Mouse (Mus musculus) ES-E14 (cell line): Measurements from ENCODE around the gene Hk1. TPM values are rescaled to one million over a fixed set of nuclear protein-coding genes. Genes with fewer than 3 reads are reported as not detected.

Experiments
- DNase-seq: peaks from one replicate; pipeline ENCODE4 v3.0.0-alpha.2; 2013; ENCODE audit warnings: low read depth, low spot score
- H3K27ac ChIP-seq: 2 replicates; pipeline ENCODE4 v1.5.1; 2012; ENCODE audit warnings: low read depth, mild to moderate bottlenecking, low read length, moderate library complexity, mixed read lengths; ENCODE audit not compliant: poor library complexity, insufficient read depth, severe bottlenecking
- H3K36me3 ChIP-seq: 2 replicates; pipeline ENCODE4 v1.6.1; 2012; ENCODE audit warnings: mild to moderate bottlenecking, low read length, moderate library complexity, mixed read lengths; ENCODE audit not compliant: control insufficient read depth, poor library complexity, insufficient read depth, severe bottlenecking
- H3K4me1 ChIP-seq, 2 experiments: fragments of 150-350 bp in 1 of 2; sonication (generic) in 1 of 2; 2 replicates each; pipeline ENCODE4 v1.6.1; 2012; ENCODE audit warnings: low read length in 2 of 2, mild to moderate bottlenecking in 1 of 2, mixed read lengths in 1 of 2; ENCODE audit not compliant: control insufficient read depth in 2 of 2, insufficient read depth in 2 of 2, poor library complexity in 1 of 2
- H3K4me3 ChIP-seq, 2 experiments: fragments of 150-350 bp in 1 of 2; sonication (generic) in 1 of 2; 2 replicates each; pipeline ENCODE4 v1.5.1; 2012; ENCODE audit warnings: low read length in 2 of 2, low read depth in 1 of 2, mild to moderate bottlenecking in 1 of 2, mixed read lengths in 1 of 2; ENCODE audit not compliant: insufficient read depth in 1 of 2, poor library complexity in 1 of 2, severe bottlenecking in 1 of 2
- H3K9ac ChIP-seq: 2 replicates; pipeline ENCODE4 v1.6.1; 2012; ENCODE audit warnings: low read depth, mild to moderate bottlenecking, low read length, mixed read lengths; ENCODE audit not compliant: poor library complexity, insufficient read depth, severe bottlenecking
- H3K9me3 ChIP-seq: fragments of 150-350 bp; sonication (generic); 2 replicates; pipeline ENCODE4 v1.6.1; 2012; ENCODE audit warnings: low read depth, mild to moderate bottlenecking, low read length; ENCODE audit not compliant: control insufficient read depth, insufficient read depth
- CHD2 ChIP-seq: IDR thresholded peaks from 2 replicates; pipeline ENCODE4 v1.6.1; 2014; ENCODE audit warnings: mild to moderate bottlenecking, low read depth, low read length, inconsistent platforms
- HCFC1 ChIP-seq: IDR thresholded peaks from 2 replicates; pipeline ENCODE4 v1.6.1; 2012; ENCODE audit warnings: low read length, inconsistent platforms, borderline replicate concordance; ENCODE audit not compliant: insufficient read depth
- MAFK ChIP-seq: IDR thresholded peaks from 2 replicates; pipeline ENCODE4 v1.6.1; 2014; ENCODE audit warnings: mild to moderate bottlenecking, low read depth, low read length, inconsistent platforms; ENCODE audit not compliant: insufficient read depth
- ZC3H11A ChIP-seq: IDR thresholded peaks from 2 replicates; pipeline ENCODE4 v1.6.1; 2012; ENCODE audit warnings: low read depth, mild to moderate bottlenecking, inconsistent platforms, low read length, borderline replicate concordance
- ZNF384 ChIP-seq: IDR thresholded peaks from 2 replicates; pipeline ENCODE4 v1.6.1; 2012; ENCODE audit warnings: low read depth, low read length, inconsistent platforms
- in situ Hi-C, 2 experiments: fragments of 600-800 bp; cut with MboI; formaldehyde crosslinking; loops; one replicate each; pipeline ENCODE4 v1.15.1; 2025; ENCODE audit warnings: low sequenced_read_pairs in 2 of 2, inconsistent platforms in 1 of 2; ENCODE audit not compliant: unreplicated experiment in 2 of 2
- total RNA-seq: library from RNA; depleted of rRNA; stranded (reverse); fragments of 300-350 nt; gene quantifications from 2 replicates; pipeline ENCODE4 v1.2.3, GENCODE M21; 2012

The Hk1 gene
- total RNA-seq, 1 experiment, result 18.8 TPM

- TF ChIP-seq MAFK (no peak), HCFC1 (no peak), ZC3H11A (no peak), CHD2 (no peak), ZNF384 (no peak)
- no peak for DNase-seq
- in situ Hi-C loops, result no loop called here
- Histone ChIP-seq H3K36me3 (no peaks in the 10 kb centered on the region), H3K9ac (no peak overlapping the region; the same call in 1 of the 2 replicates), H3K4me3 (no peak overlapping the region), H3K4me1 (peaks cover 0 to 51% of the 10 kb centered on the region in 2 experiments; a peak in 2 of 4 replicates), H3K9me3 (no peaks in the 10 kb centered on the region), H3K27ac (no peak overlapping the region)
These were observed 49.9 kb downstream of the Hk1 start for GRCm38 (mm10) chr10:62329846-62330245.

GRCm38 (mm10) chr10:62328886-62329412 lies 50.8 kb downstream of the Hk1 start:
- Histone ChIP-seq H3K4me3 (no peak overlapping the region), H3K4me1 (peaks cover 0 to 48% of the 10 kb centered on the region in 2 experiments; a peak in 2 of 4 replicates), H3K36me3 (no peaks in the 10 kb centered on the region), H3K9ac (no peak overlapping the region), H3K27ac (0 out of 2 replicates have a peak overlapping the region, but pooled peaks have one; percentile 34), H3K9me3 (no peaks in the 10 kb centered on the region)
- DNase-seq, result no peak
- in situ Hi-C loops, result no loop called here
- no peak for TF ChIP-seq CHD2
- no peak for TF ChIP-seq HCFC1

GRCm38 (mm10) chr10:62327572-62328317 lies 52.0 kb downstream of the Hk1 start:
- no peaks in the 10 kb centered on the region for H3K9me3 ChIP-seq
- peak overlapping the region; percentile 21; the same call in 1 of the 2 replicates for H3K9ac ChIP-seq
- H3K36me3 ChIP-seq, result no peaks in the 10 kb centered on the region
- peaks cover 0 to 47% of the 10 kb centered on the region in 2 experiments; a peak in 2 of 4 replicates for H3K4me1 ChIP-seq
- TF ChIP-seq MAFK, result no peak
- no peak for TF ChIP-seq CHD2
- TF ChIP-seq ZC3H11A, result no peak
- no peak for TF ChIP-seq HCFC1
- no peak for TF ChIP-seq ZNF384
- H3K4me3 ChIP-seq, result no peak overlapping the region
- no peak overlapping the region for H3K27ac ChIP-seq
- no peak for DNase-seq
- in situ Hi-C loops, result no loop called here

DNA sequence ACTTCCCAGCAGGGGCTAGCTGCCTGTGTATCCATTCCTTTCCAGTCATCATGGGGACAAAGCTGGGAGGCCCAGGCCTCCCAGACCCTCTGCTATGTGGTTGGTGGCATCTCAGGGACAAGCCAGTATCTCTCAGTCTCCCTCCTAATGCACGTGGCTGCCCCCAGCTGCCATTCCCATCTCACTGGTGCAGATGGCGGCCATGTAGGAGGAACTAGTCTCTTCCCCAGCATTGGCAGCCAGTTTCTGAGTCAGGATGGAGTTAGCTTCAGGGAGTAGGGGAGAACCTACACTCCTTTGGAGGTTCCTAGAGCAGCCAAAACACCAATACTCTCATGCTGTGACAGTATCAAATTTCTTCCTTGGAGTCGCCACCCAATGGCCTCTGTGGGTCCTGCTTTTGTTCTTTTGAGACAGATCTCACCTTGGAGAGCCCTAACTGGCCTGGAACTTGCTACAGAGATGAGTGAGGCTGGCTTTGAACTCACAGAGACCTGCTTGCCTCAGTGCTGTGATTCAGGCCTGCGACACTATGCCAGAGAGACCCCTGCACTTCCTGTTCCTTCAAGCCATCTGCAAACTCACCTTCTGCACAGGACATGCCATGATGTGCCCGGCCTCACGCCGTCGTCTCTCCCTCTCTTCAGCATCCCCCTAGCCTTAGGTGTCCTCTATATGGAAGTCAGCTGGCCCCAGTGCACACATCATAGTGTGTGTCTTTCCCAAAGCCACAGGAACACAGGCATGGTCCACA lies 52.7 kb downstream of the Hk1 start:
- Histone ChIP-seq H3K9me3 (no peaks in the 10 kb centered on the region), H3K9ac (peak overlapping the region; percentile 21; the same call in 1 of the 2 replicates), H3K36me3 (no peaks in the 10 kb centered on the region), H3K4me1 (peaks cover 0 to 40% of the 10 kb centered on the region in 2 experiments; a peak in 2 of 4 replicates), H3K4me3 (no peak overlapping the region), H3K27ac (0 out of 2 replicates have a peak overlapping the region, but pooled peaks have one; percentile 8)
- TF ChIP-seq ZNF384 (no peak), ZC3H11A (no peak), HCFC1 (no peak), MAFK (no peak), CHD2 (no peak)
- in situ Hi-C loops, result no loop called here
- no peak for DNase-seq
